Mouse (Mus musculus) embryonic facial prominence, embryonic 14.5 days (tissue): ENCODE measurements around the gene Celf5. TPM values are rescaled to one million over a fixed set of nuclear protein-coding genes. Genes with fewer than 3 reads are reported as not detected.

Source experiments
- ATAC-seq: fragments of 200-750 bp; cut with Nextera tagmentation; 2 replicates; pipeline ENCODE4 v1.8.0; 2017; ENCODE audit warnings: low read depth, moderate number of reproducible peaks, moderate TSS enrichment
- DNase-seq: peaks from one replicate; pipeline ENCODE4 v3.0.0-alpha.2; 2015; ENCODE audit warnings: low spot score
- H3K27ac ChIP-seq: fragments of 300-500 bp; sonication (generic); replicated peaks from 2 replicates; pipeline ENCODE4 v1.5.1; 2014; ENCODE audit warnings: low read depth, mild to moderate bottlenecking, low read length, moderate library complexity
- H3K27me3 ChIP-seq: fragments of 300-500 bp; sonication (generic); replicated peaks from 2 replicates; pipeline ENCODE4 v1.6.1; 2014; ENCODE audit warnings: low read length; ENCODE audit not compliant: control insufficient read depth, insufficient read depth
- H3K36me3 ChIP-seq: fragments of 300-500 bp; sonication (generic); 2 replicates; pipeline ENCODE4 v1.6.1; 2014; ENCODE audit warnings: low read length, mixed read lengths; ENCODE audit not compliant: control insufficient read depth, insufficient read depth
- H3K4me1 ChIP-seq: fragments of 300-500 bp; sonication (generic); 2 replicates; pipeline ENCODE4 v1.6.1; 2014; ENCODE audit warnings: antibody characterized with exemption, low read length; ENCODE audit not compliant: control insufficient read depth, insufficient read depth
- H3K4me2 ChIP-seq: fragments of 300-500 bp; sonication (generic); 2 replicates; pipeline ENCODE4 v1.6.1; 2014; ENCODE audit warnings: low read depth, mild to moderate bottlenecking, low read length, moderate library complexity, mixed read lengths
- H3K4me3 ChIP-seq: fragments of 300-500 bp; sonication (generic); 2 replicates; pipeline ENCODE4 v1.5.1; 2014; ENCODE audit warnings: low read depth, mild to moderate bottlenecking, low read length
- H3K9ac ChIP-seq: fragments of 300-500 bp; sonication (generic); 2 replicates; pipeline ENCODE4 v1.6.1; 2014; ENCODE audit warnings: low read depth, mild to moderate bottlenecking, low read length, moderate library complexity, mixed read lengths
- H3K9me3 ChIP-seq: fragments of 300-500 bp; sonication (generic); 2 replicates; pipeline ENCODE4 v1.6.1; 2016; ENCODE audit warnings: low read length; ENCODE audit not compliant: control insufficient read depth
- WGBS: fragments of 180-500 bp; shearing (Covaris S2); extraction: QIAGEN DNeasy Blood & Tissue Kit; methylation state at CpG from one replicate; pipeline ENCODE4 v1.1.7; 2014; 5-methylcytosine and 5-hydroxymethylcytosine counted together
- polyA plus RNA-seq: library from polyadenylated mRNA; unstranded; fragments of >200 nt; fragmentation: Nextera tagmentation; extraction: Ambion mirVana; gene quantifications from 2 replicates; pipeline ENCODE4 v1.2.1, GENCODE M21; 2014

Celf5 gene
- polyA plus RNA-seq, 1 experiment from 2014 or later = 1.9 TPM

GRCm38 (mm10) chr10:81472403-81473002, 10.0 kb downstream of the Celf5 start:
- Histone ChIP-seq H3K36me3 (no peaks in the 10 kb centered on the region), H3K9ac (no peak overlapping the region), H3K4me2 (peak overlapping the region; percentile 26; the same call in 1 of the 2 replicates), H3K27ac (no peak overlapping the region), H3K9me3 (no peaks in the 10 kb centered on the region), H3K4me1 (no peaks in the 10 kb centered on the region), H3K4me3 (no peak overlapping the region), H3K27me3 (peaks cover 44% of the 10 kb centered on the region)
- DNase-seq = no peak
- ATAC-seq = no peak
- WGBS = 6% methylated on average over 17 of the region's 18 CpGs

- Histone ChIP-seq H3K27ac (no peak overlapping the region), H3K4me3 (no peak overlapping the region), H3K9me3 (no peaks in the 10 kb centered on the region), H3K27me3 (peaks cover 55% of the 10 kb centered on the region), H3K36me3 (no peaks in the 10 kb centered on the region), H3K9ac (no peak overlapping the region), H3K4me1 (no peaks in the 10 kb centered on the region), H3K4me2 (no peak overlapping the region)
- ATAC-seq = no peak
- 63% methylated on average over 18 of the region's 18 CpGs for WGBS
- no peak for DNase-seq
Measured at GRCm38 (mm10) chr10:81470454-81470853, 12.1 kb downstream of the Celf5 start.

DNA sequence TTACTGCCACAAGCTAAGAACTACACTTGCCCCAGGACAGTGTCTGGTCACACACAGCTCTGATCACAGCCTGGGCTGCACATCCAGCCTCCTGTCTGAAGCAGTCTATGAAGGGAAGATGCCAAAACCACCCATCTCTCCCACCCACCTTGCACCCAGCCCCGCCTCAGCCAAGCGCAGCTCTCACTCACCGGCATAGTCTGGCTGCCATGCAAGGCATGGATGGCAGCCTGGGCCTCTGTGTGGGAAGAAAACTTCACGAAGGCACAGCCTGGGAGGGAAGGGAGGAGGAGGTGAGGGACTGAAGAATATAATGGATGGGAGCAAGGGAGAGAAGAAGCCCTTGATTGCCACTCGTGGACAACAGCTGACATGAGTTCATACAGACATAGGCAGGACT, 13.3 kb downstream of the Celf5 start:
- no peak for DNase-seq
- WGBS = 79% methylated on average over 5 of the region's 5 CpGs
- Histone ChIP-seq H3K27ac (no peak overlapping the region), H3K4me2 (no peak overlapping the region), H3K36me3 (no peaks in the 10 kb centered on the region), H3K9me3 (no peaks in the 10 kb centered on the region), H3K4me1 (0 out of 2 replicates have a peak, but pooled peaks cover 5% of the 10 kb centered on the region), H3K4me3 (no peak overlapping the region), H3K9ac (no peak overlapping the region), H3K27me3 (peaks cover 56% of the 10 kb centered on the region)
- ATAC-seq = no peak

DNA sequence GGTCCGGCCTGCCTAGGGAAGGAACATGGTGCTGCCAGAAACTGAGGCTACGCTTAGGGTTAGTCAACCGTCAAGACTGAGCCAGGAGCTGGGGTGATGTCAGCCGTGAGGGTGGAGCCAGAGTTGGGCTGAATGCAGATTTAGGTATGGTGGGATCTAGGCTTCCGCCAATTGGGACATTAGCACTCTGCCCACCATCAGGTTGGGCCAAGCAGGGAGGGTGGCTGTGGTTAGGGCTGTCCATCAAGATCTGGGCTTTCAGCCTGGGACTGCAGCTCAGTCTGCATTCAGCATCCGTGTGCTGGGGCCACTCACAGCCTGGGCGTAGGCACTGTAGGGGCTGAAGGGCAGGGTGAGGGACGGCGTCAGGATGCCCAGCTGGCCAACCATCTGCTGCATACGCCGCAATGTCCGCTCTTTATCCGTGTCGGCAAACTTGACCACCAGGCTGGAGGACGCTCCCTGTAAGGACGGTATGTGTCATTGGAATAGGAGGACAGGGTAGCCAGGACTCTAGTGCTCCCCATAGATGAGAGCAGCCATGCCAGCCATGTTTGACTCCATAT, 14.8 kb downstream of the Celf5 start:
- no peak overlapping the region for H3K9ac ChIP-seq
- peaks cover 57% of the 10 kb centered on the region for H3K27me3 ChIP-seq
- no peak overlapping the region for H3K27ac ChIP-seq
- no peak for ATAC-seq
- DNase-seq = no peak
- WGBS = 78% methylated on average over 16 of the region's 16 CpGs
- H3K4me3 ChIP-seq = no peak overlapping the region
- H3K4me2 ChIP-seq = no peak overlapping the region
- H3K9me3 ChIP-seq = no peaks in the 10 kb centered on the region
- 0 out of 2 replicates have a peak, but pooled peaks cover 5% of the 10 kb centered on the region for H3K4me1 ChIP-seq
- no peaks in the 10 kb centered on the region for H3K36me3 ChIP-seq

DNA sequence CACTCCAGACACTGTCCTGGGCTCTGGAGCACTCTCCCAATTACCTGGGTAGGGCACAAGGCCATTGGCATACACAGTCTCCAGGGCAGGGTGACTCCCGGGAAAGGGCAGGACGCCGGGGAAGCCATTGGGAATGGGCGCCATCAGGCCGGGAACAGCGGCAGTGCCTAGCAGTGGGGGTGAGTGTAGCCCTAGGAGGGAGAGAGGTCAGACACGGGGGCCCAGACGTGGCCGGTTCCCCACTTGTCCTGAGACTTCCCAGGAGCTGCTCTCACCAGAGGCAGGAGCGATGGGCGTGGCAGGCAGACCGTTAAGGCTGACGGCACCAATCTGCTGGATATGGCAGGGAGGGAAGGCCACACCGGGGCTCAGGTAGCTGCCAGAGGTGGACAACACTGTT, 15.6 kb downstream of the Celf5 start:
- Histone ChIP-seq H3K4me3 (no peak overlapping the region), H3K27ac (no peak overlapping the region), H3K4me1 (0 out of 2 replicates have a peak, but pooled peaks cover 5% of the 10 kb centered on the region), H3K9ac (no peak overlapping the region), H3K27me3 (peaks cover 62% of the 10 kb centered on the region), H3K4me2 (no peak overlapping the region), H3K9me3 (no peaks in the 10 kb centered on the region), H3K36me3 (no peaks in the 10 kb centered on the region)
- ATAC-seq = no peak
- 68% methylated on average over 14 of the region's 14 CpGs for WGBS
- no peak for DNase-seq

GRCm38 (mm10) chr10:81466066-81466465, 16.4 kb downstream of the Celf5 start:
- DNase-seq (no peak), ATAC-seq (no peak)
- no peak overlapping the region for H3K4me2 ChIP-seq
- no peaks in the 10 kb centered on the region for H3K36me3 ChIP-seq
- H3K27me3 ChIP-seq = peaks cover 64% of the 10 kb centered on the region
- no peaks in the 10 kb centered on the region for H3K9me3 ChIP-seq
- H3K27ac ChIP-seq = no peak overlapping the region
- 56% methylated on average over 2 of the region's 2 CpGs for WGBS
- H3K4me1 ChIP-seq = 0 out of 2 replicates have a peak, but pooled peaks cover 5% of the 10 kb centered on the region
- H3K9ac ChIP-seq = no peak overlapping the region
- H3K4me3 ChIP-seq = no peak overlapping the region

GRCm38 (mm10) chr10:81465265-81465645, 17.3 kb downstream of the Celf5 start:
- Histone ChIP-seq H3K4me3 (no peak overlapping the region), H3K27ac (no peak overlapping the region), H3K36me3 (no peaks in the 10 kb centered on the region), H3K27me3 (peaks cover 67% of the 10 kb centered on the region), H3K9ac (no peak overlapping the region), H3K4me1 (0 out of 2 replicates have a peak, but pooled peaks cover 5% of the 10 kb centered on the region), H3K4me2 (no peak overlapping the region), H3K9me3 (no peaks in the 10 kb centered on the region)
- no peak for DNase-seq
- no peak for ATAC-seq
- WGBS = 3% methylated on average over 5 of the region's 5 CpGs

GRCm38 (mm10) chr10:81464405-81465264, 17.9 kb downstream of the Celf5 start:
- Histone ChIP-seq H3K27me3 (peaks cover 73% of the 10 kb centered on the region), H3K4me1 (0 out of 2 replicates have a peak, but pooled peaks cover 5% of the 10 kb centered on the region), H3K9me3 (no peaks in the 10 kb centered on the region), H3K9ac (peak overlapping the region; percentile 9; the same call in 1 of the 2 replicates), H3K27ac (no peak overlapping the region), H3K4me2 (peak overlapping the region; percentile 47), H3K4me3 (peak overlapping the region; percentile 28), H3K36me3 (no peaks in the 10 kb centered on the region)
- DNase-seq = peak; percentile 33
- WGBS = 3% methylated on average over 30 of the region's 33 CpGs
- peak; percentile 88 for ATAC-seq
